Mouse (Mus musculus): ENCODE results near the gene Rhof. TPM values are rescaled to one million over a fixed set of nuclear protein-coding genes. Genes with fewer than 3 reads are reported as not detected.

The Rhof gene
- total RNA-seq, 1 experiment: 2.5 TPM

DNA sequence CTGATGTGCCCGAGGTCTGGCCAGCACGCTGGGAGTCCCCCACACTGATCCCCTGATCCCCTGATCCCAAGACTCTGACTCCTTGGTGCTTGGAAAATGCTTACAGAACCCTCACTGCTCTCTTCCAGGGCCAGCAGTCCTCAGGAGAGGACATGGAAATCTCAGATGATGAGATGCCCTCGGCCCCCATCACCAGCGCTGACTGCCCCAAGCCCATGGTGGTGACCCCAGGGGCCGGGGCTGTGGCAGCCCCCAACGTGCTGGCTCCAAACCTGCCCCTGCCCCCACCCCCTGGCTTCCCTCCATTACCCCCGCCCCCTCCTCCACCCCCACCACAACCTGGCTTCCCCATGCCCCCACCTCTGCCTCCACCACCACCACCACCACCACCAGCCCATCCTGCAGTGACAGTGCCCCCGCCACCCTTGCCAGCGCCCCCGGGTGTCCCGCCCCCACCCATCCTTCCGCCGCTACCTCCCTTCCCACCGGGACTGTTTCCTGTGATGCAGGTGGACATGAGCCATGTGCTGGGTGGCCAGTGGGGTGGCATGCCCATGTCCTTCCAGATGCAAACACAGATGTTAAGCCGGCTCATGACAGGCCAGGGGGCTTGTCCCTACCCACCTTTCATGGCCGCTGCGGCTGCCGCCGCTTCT, 19.3 kb upstream of the Rhof start:
- H3K9me3 ChIP-seq (ENCODE audit: control insufficient read depth, insufficient read depth, low read depth, low read length): no peaks in the 10 kb centered on the region
- in situ Hi-C loops (cut with MboI; ENCODE audit: low sequenced_read_pairs in 2 of 2, unreplicated experiment in 2 of 2): no loop called here
- H3K36me3 ChIP-seq (ENCODE audit: control insufficient read depth, insufficient read depth, low read length, poor library complexity, severe bottlenecking): peaks cover 49% of the 10 kb centered on the region
- no peak for DNase-seq (ENCODE audit: low read depth, low spot score)
- H3K9ac ChIP-seq (ENCODE audit: insufficient read depth, low read depth, low read length, poor library complexity, severe bottlenecking): no peak overlapping the region; the same call in 1 of the 2 replicates
- no peak for TF ChIP-seq CHD2 (IDR thresholded peaks at IDR 0.05; ENCODE audit: low read depth, low read length)
- no peak for TF ChIP-seq ZC3H11A (IDR thresholded peaks at IDR 0.05; ENCODE audit: borderline replicate concordance, low read depth, low read length)
- TF ChIP-seq HCFC1 (IDR thresholded peaks at IDR 0.05; ENCODE audit: borderline replicate concordance, insufficient read depth, low read length): no peak
- no peak for TF ChIP-seq MAFK (IDR thresholded peaks at IDR 0.05; ENCODE audit: insufficient read depth, low read depth, low read length)
- TF ChIP-seq ZNF384 (IDR thresholded peaks at IDR 0.05; ENCODE audit: low read depth, low read length): no peak
- H3K27ac ChIP-seq (ENCODE audit: insufficient read depth, low read depth, low read length, poor library complexity, severe bottlenecking): peak overlapping the region; percentile 35; the same call in 1 of the 2 replicates
- peak overlapping the region in 1 of 2 experiments; percentile 61; a peak in 2 of 4 replicates for H3K4me3 ChIP-seq (ENCODE audit: insufficient read depth in 1 of 2, low read depth in 1 of 2, low read length in 2 of 2, poor library complexity in 1 of 2, severe bottlenecking in 1 of 2)
- peaks cover 4 to 38% of the 10 kb centered on the region in 2 experiments; a peak in 2 of 4 replicates for H3K4me1 ChIP-seq (ENCODE audit: control insufficient read depth in 2 of 2, insufficient read depth in 2 of 2, low read length in 2 of 2, poor library complexity in 1 of 2)

DNA sequence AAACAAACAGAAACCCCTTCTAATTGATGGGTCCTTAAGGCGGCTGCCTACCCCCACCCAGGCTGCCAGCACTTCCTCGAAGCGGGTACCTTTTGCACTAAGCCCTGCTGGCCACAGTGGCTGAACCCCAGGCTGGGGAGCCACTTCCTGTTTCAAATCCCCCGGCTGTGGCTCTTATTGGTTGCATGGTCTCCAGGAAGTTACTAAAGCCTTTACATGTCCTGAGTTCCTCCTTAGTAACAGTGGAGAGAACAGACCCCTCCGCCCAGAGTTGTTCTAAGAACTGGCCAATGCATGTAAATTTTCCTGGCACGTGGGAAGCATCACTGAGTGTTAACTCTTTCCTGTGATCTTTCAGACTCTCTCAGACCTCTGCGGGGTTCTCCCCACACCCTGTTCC, 18.6 kb upstream of the Rhof start:
- Histone ChIP-seq H3K36me3 (ENCODE audit: control insufficient read depth, insufficient read depth, low read length, poor library complexity, severe bottlenecking) (peaks cover 54% of the 10 kb centered on the region), H3K27ac (ENCODE audit: insufficient read depth, low read depth, low read length, poor library complexity, severe bottlenecking) (peak overlapping the region; percentile 59; the same call in 1 of the 2 replicates), H3K9ac (ENCODE audit: insufficient read depth, low read depth, low read length, poor library complexity, severe bottlenecking) (peak overlapping the region; percentile 6), H3K9me3 (ENCODE audit: control insufficient read depth, insufficient read depth, low read depth, low read length) (no peaks in the 10 kb centered on the region), H3K4me1 (ENCODE audit: control insufficient read depth in 2 of 2, insufficient read depth in 2 of 2, low read length in 2 of 2, poor library complexity in 1 of 2) (peaks cover 4 to 41% of the 10 kb centered on the region in 2 experiments; a peak in 2 of 4 replicates), H3K4me3 (ENCODE audit: insufficient read depth in 1 of 2, low read depth in 1 of 2, low read length in 2 of 2, poor library complexity in 1 of 2, severe bottlenecking in 1 of 2) (peak overlapping the region; percentile 31 to 61; a peak in 3 of 4 replicates)
- in situ Hi-C loops (cut with MboI; ENCODE audit: low sequenced_read_pairs in 2 of 2, unreplicated experiment in 2 of 2): no loop called here
- DNase-seq (ENCODE audit: low read depth, low spot score): no peak
- TF ChIP-seq ZNF384 (IDR thresholded peaks at IDR 0.05; ENCODE audit: low read depth, low read length) (no peak), ZC3H11A (IDR thresholded peaks at IDR 0.05; ENCODE audit: borderline replicate concordance, low read depth, low read length) (no peak), MAFK (IDR thresholded peaks at IDR 0.05; ENCODE audit: insufficient read depth, low read depth, low read length) (no peak), HCFC1 (IDR thresholded peaks at IDR 0.05; ENCODE audit: borderline replicate concordance, insufficient read depth, low read length) (no peak), CHD2 (IDR thresholded peaks at IDR 0.05; ENCODE audit: low read depth, low read length) (no peak)

DNA sequence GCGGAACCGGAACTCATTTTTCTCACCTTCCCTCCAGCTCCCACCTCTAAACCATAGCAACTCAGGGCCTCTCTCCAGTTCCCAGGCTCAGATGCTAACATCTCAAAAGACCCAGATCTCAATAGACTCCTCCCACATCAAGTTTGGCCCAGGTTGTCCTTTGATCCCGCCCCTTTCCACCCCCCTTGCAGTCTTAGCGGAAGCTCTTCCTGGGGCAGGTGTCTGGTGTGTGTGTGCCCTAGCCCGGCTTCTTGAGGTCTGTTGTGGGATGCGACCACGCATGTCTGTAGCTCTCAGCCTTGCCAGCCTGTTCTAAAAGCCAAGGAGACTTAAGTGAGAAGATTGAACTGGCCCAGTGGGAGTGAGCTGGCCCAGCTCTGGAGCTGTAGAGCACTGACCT, 18.1 kb upstream of the Rhof start:
- no peak for TF ChIP-seq ZC3H11A (IDR thresholded peaks at IDR 0.05; ENCODE audit: borderline replicate concordance, low read depth, low read length)
- no peak for TF ChIP-seq MAFK (IDR thresholded peaks at IDR 0.05; ENCODE audit: insufficient read depth, low read depth, low read length)
- TF ChIP-seq ZNF384 (IDR thresholded peaks at IDR 0.05; ENCODE audit: low read depth, low read length): no peak
- no peak for TF ChIP-seq HCFC1 (IDR thresholded peaks at IDR 0.05; ENCODE audit: borderline replicate concordance, insufficient read depth, low read length)
- TF ChIP-seq CHD2 (IDR thresholded peaks at IDR 0.05; ENCODE audit: low read depth, low read length): no peak
- in situ Hi-C loops (cut with MboI; ENCODE audit: low sequenced_read_pairs in 2 of 2, unreplicated experiment in 2 of 2): no loop called here
- Histone ChIP-seq H3K9me3 (ENCODE audit: control insufficient read depth, insufficient read depth, low read depth, low read length) (no peaks in the 10 kb centered on the region), H3K9ac (ENCODE audit: insufficient read depth, low read depth, low read length, poor library complexity, severe bottlenecking) (peak overlapping the region; percentile 6), H3K4me3 (ENCODE audit: insufficient read depth in 1 of 2, low read depth in 1 of 2, low read length in 2 of 2, poor library complexity in 1 of 2, severe bottlenecking in 1 of 2) (peak overlapping the region; percentile 31 to 61), H3K27ac (ENCODE audit: insufficient read depth, low read depth, low read length, poor library complexity, severe bottlenecking) (peak overlapping the region; percentile 59; the same call in 1 of the 2 replicates), H3K36me3 (ENCODE audit: control insufficient read depth, insufficient read depth, low read length, poor library complexity, severe bottlenecking) (peaks cover 55% of the 10 kb centered on the region), H3K4me1 (ENCODE audit: control insufficient read depth in 2 of 2, insufficient read depth in 2 of 2, low read length in 2 of 2, poor library complexity in 1 of 2) (peaks cover 4 to 43% of the 10 kb centered on the region in 2 experiments; a peak in 2 of 4 replicates)
- no peak for DNase-seq (ENCODE audit: low read depth, low spot score)

DNA sequence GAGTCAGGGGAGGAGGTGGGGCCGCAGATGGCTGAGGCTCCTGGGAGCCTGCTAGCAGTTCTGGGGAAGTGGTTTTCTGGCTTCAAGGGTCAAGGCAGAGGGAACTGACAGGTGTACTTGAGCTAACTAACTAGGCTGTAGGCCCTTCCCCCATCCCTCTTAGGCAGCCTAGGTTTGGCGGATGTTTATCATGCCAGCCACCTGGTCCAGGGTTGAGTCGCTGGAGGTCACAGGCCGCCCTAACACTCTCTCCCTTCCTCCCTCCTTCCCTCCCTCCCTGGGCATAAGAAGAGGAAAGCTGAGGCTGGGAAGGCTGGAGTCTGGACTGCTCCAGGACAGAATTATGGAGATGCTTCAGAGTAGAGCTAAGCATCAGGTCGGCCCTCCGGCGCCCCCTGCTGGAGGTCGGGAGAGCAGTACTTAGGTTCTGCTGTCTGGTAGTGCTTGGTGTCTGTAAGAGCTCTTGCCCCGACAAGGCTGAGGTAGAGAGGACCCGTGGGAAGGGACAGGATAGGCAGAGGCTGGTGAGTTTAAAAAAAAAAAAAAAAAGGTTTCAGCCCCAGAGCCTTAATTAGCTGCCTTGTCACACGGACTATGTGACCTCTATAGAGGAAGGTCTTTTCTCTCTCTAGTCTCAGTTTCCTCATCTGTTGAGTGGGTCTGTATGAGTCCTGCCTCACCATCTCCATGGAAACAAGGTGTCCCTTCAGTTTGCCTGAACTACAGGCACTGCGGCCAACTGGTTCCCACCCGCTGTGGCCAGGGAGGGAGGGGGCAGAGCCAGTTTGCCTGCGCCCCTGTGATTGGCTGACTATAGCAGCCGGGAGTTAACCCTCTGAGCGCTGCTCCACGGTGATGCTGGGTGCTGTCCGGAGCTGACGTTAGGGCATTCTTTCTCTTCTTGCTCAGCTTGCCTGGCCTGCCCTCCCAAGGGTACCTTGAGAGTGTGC, 17.2 kb upstream of the Rhof start:
- Histone ChIP-seq H3K27ac (ENCODE audit: insufficient read depth, low read depth, low read length, poor library complexity, severe bottlenecking) (peak overlapping the region; percentile 37), H3K4me3 (ENCODE audit: insufficient read depth in 1 of 2, low read depth in 1 of 2, low read length in 2 of 2, poor library complexity in 1 of 2, severe bottlenecking in 1 of 2) (peak overlapping the region; percentile 31 to 61), H3K9me3 (ENCODE audit: control insufficient read depth, insufficient read depth, low read depth, low read length) (no peaks in the 10 kb centered on the region), H3K36me3 (ENCODE audit: control insufficient read depth, insufficient read depth, low read length, poor library complexity, severe bottlenecking) (peaks cover 58% of the 10 kb centered on the region), H3K9ac (ENCODE audit: insufficient read depth, low read depth, low read length, poor library complexity, severe bottlenecking) (0 out of 2 replicates have a peak overlapping the region, but pooled peaks have one; percentile 41), H3K4me1 (ENCODE audit: control insufficient read depth in 2 of 2, insufficient read depth in 2 of 2, low read length in 2 of 2, poor library complexity in 1 of 2) (peaks cover 5 to 45% of the 10 kb centered on the region in 2 experiments; a peak in 2 of 4 replicates)
- DNase-seq (ENCODE audit: low read depth, low spot score): peak; percentile 83
- in situ Hi-C loops (cut with MboI; ENCODE audit: low sequenced_read_pairs in 2 of 2, unreplicated experiment in 2 of 2): no loop called here
- TF ChIP-seq CHD2 (IDR thresholded peaks at IDR 0.05; ENCODE audit: low read depth, low read length): no peak
- peak; percentile 60; the same call in 1 of the 2 replicates for TF ChIP-seq ZC3H11A (IDR thresholded peaks at IDR 0.05; ENCODE audit: borderline replicate concordance, low read depth, low read length)
- TF ChIP-seq HCFC1 (IDR thresholded peaks at IDR 0.05; ENCODE audit: borderline replicate concordance, insufficient read depth, low read length): no peak; the same call in 1 of the 2 replicates
- TF ChIP-seq ZNF384 (IDR thresholded peaks at IDR 0.05; ENCODE audit: low read depth, low read length): peak; percentile 88
- TF ChIP-seq MAFK (IDR thresholded peaks at IDR 0.05; ENCODE audit: insufficient read depth, low read depth, low read length): no peak
